Mouse (Mus musculus) frontal cortex, postnatal 25 days (tissue): ENCODE results near the gene Syn3.
"Not testable (repeated sequence)": the region's sequence is repeated elsewhere in the genome, so short reads cannot be mapped to it uniquely, and the experiment has no call there.

ENCODE experiments used
- DNase-seq, 2 experiments: peaks; one replicate each; pipeline ENCODE4 v3.0.0; 2022; ENCODE audit warnings: low spot score in 2 of 2

Gene Syn3

GRCm38 (mm10) chr10:86151357-86151756 lies 347.3 kb downstream of the Syn3 start:
- no peak for DNase-seq

GRCm38 (mm10) chr10:86150076-86150475 lies 348.6 kb downstream of the Syn3 start:
- no peak for DNase-seq

GRCm38 (mm10) chr10:86149029-86149818 lies 349.5 kb downstream of the Syn3 start:
- no peak for DNase-seq

- DNase-seq, result no peak
These were observed 359.5 kb downstream of the Syn3 start for GRCm38 (mm10) chr10:86139061-86139681.

- DNase-seq, result no peak
These were observed 361.0 kb downstream of the Syn3 start for GRCm38 (mm10) chr10:86137589-86138173.

GRCm38 (mm10) chr10:86137106-86137505 lies 361.6 kb downstream of the Syn3 start:
- no peak for DNase-seq

- no peak for DNase-seq
These were observed 362.4 kb downstream of the Syn3 start for GRCm38 (mm10) chr10:86136249-86136648.

- no peak for DNase-seq
These were observed 363.8 kb downstream of the Syn3 start for GRCm38 (mm10) chr10:86134848-86135247.

GRCm38 (mm10) chr10:86134336-86134735 lies 364.4 kb downstream of the Syn3 start:
- DNase-seq, result no peak

GRCm38 (mm10) chr10:86132420-86132956 lies 366.2 kb downstream of the Syn3 start:
- no peak for DNase-seq

- no peak for DNase-seq
These were observed 369.6 kb downstream of the Syn3 start for GRCm38 (mm10) chr10:86129046-86129445.

- DNase-seq, result no peak
These were observed 372.2 kb downstream of the Syn3 start for GRCm38 (mm10) chr10:86126478-86126877.

- no peak for DNase-seq
These were observed 373.3 kb downstream of the Syn3 start for GRCm38 (mm10) chr10:86125421-86125820.

- DNase-seq, result no peak
These were observed 374.6 kb downstream of the Syn3 start for GRCm38 (mm10) chr10:86124115-86124514.

- no peak for DNase-seq
These were observed 375.5 kb downstream of the Syn3 start for GRCm38 (mm10) chr10:86123224-86123623.

- DNase-seq, result not testable (repeated sequence)
These were observed 376.2 kb downstream of the Syn3 start for GRCm38 (mm10) chr10:86122456-86122855.

GRCm38 (mm10) chr10:86116268-86116667 lies 382.4 kb downstream of the Syn3 start:
- DNase-seq, result no peak

- DNase-seq, result no peak
These were observed 384.3 kb downstream of the Syn3 start for GRCm38 (mm10) chr10:86114431-86114848.

GRCm38 (mm10) chr10:86108797-86109196 lies 389.9 kb downstream of the Syn3 start:
- no peak for DNase-seq

GRCm38 (mm10) chr10:86107681-86108080 lies 391.0 kb downstream of the Syn3 start:
- no peak for DNase-seq

GRCm38 (mm10) chr10:86103976-86104375 lies 394.7 kb downstream of the Syn3 start:
- DNase-seq, result no peak

- no peak for DNase-seq
These were observed 398.3 kb downstream of the Syn3 start for GRCm38 (mm10) chr10:86100281-86100851.
